Mouse (Mus musculus): ENCODE data around the gene Sik1.

Sik1 gene

GRCm38 (mm10) chr17:31875326-31875930 is 19.8 kb upstream of the Sik1 start:
- peak in 1 of 2 experiments; percentile 0 for DNase-seq

- DNase-seq = peak in 1 of 2 experiments; percentile 1
These were observed 19.1 kb upstream of the Sik1 start for GRCm38 (mm10) chr17:31874691-31875090.

- peak in 1 of 2 experiments; percentile 1 for DNase-seq
These were observed 18.4 kb upstream of the Sik1 start for GRCm38 (mm10) chr17:31873973-31874372.

- peak in 1 of 2 experiments; percentile 0 for DNase-seq
These were observed 17.7 kb upstream of the Sik1 start for GRCm38 (mm10) chr17:31873185-31873870.

- no peak for DNase-seq
These were observed 17.2 kb upstream of the Sik1 start for GRCm38 (mm10) chr17:31872826-31873165.

- peak in 1 of 2 experiments; percentile 1 for DNase-seq
These were observed 16.6 kb upstream of the Sik1 start for GRCm38 (mm10) chr17:31871968-31872825.

GRCm38 (mm10) chr17:31870931-31871421 is 15.4 kb upstream of the Sik1 start:
- peak; percentile 1 to 2 for DNase-seq

GRCm38 (mm10) chr17:31870446-31870845 is 14.8 kb upstream of the Sik1 start:
- peak; percentile 0 for DNase-seq

- DNase-seq = peak in 1 of 2 experiments; percentile 1
These were observed 12.5 kb upstream of the Sik1 start for GRCm38 (mm10) chr17:31868076-31868475.

- no peak for DNase-seq
These were observed 11.5 kb upstream of the Sik1 start for GRCm38 (mm10) chr17:31867061-31867460.

GRCm38 (mm10) chr17:31865636-31866035 is 10.0 kb upstream of the Sik1 start:
- no peak for DNase-seq

- DNase-seq = peak in 1 of 2 experiments; percentile 4
These were observed 9.3 kb upstream of the Sik1 start for GRCm38 (mm10) chr17:31864666-31865450.

GRCm38 (mm10) chr17:31863151-31863815 is 7.7 kb upstream of the Sik1 start:
- DNase-seq = peak in 1 of 2 experiments; percentile 0

GRCm38 (mm10) chr17:31862136-31862535 is 6.5 kb upstream of the Sik1 start:
- peak in 1 of 2 experiments; percentile 32 for DNase-seq

- DNase-seq = no peak
These were observed 6.1 kb upstream of the Sik1 start for GRCm38 (mm10) chr17:31861661-31862060.

GRCm38 (mm10) chr17:31860856-31861255 is 5.3 kb upstream of the Sik1 start:
- DNase-seq = no peak

- no peak for DNase-seq
These were observed 3.8 kb upstream of the Sik1 start for GRCm38 (mm10) chr17:31859367-31859766.

GRCm38 (mm10) chr17:31858786-31859185 is 3.2 kb upstream of the Sik1 start:
- no peak for DNase-seq

GRCm38 (mm10) chr17:31857903-31858426 is 2.4 kb upstream of the Sik1 start:
- DNase-seq = no peak

GRCm38 (mm10) chr17:31857251-31857650 is 1.6 kb upstream of the Sik1 start:
- no peak for DNase-seq

- DNase-seq = peak; percentile 36 to 46
These were observed 1.0 kb upstream of the Sik1 start for GRCm38 (mm10) chr17:31856519-31857160.
